Mouse (Mus musculus) forebrain, embryonic 11.5 days (tissue): ENCODE results near the gene Nacc1. TPM values are rescaled to one million over a fixed set of nuclear protein-coding genes. Genes with fewer than 3 reads are reported as not detected.

Experiments
- ATAC-seq: fragments of 200-750 bp; cut with Nextera tagmentation; replicated peaks from 2 replicates; pipeline ENCODE4 v1.8.0; 2017; ENCODE audit warnings: moderate TSS enrichment; ENCODE audit not compliant: low FRiP score
- DNase-seq: peaks from one replicate; pipeline ENCODE4 v3.0.0-alpha.2; 2017; ENCODE audit warnings: low spot score
- H3K27ac ChIP-seq: fragments of 300-500 bp; sonication (generic); 2 replicates; pipeline ENCODE4 v1.5.1; 2014; ENCODE audit warnings: low read depth, low read length
- H3K27me3 ChIP-seq: fragments of 300-500 bp; sonication (generic); 2 replicates; pipeline ENCODE4 v1.6.1; 2014; ENCODE audit warnings: mild to moderate bottlenecking, low read length, mixed read lengths; ENCODE audit not compliant: control insufficient read depth, insufficient read depth
- H3K36me3 ChIP-seq: fragments of 300-500 bp; sonication (generic); 2 replicates; pipeline ENCODE4 v1.6.1; 2014; ENCODE audit warnings: mild to moderate bottlenecking, low read length, moderate library complexity, mixed read lengths; ENCODE audit not compliant: control insufficient read depth, insufficient read depth
- H3K4me1 ChIP-seq: fragments of 300-500 bp; sonication (generic); replicated peaks from 2 replicates; pipeline ENCODE4 v1.6.1; 2014; ENCODE audit warnings: low read length, mixed read lengths; ENCODE audit not compliant: control insufficient read depth, insufficient read depth
- H3K4me2 ChIP-seq: fragments of 300-500 bp; sonication (generic); 2 replicates; pipeline ENCODE4 v1.6.1; 2014; ENCODE audit warnings: low read depth, mild to moderate bottlenecking, low read length, moderate library complexity, mixed read lengths; ENCODE audit not compliant: severe bottlenecking
- H3K4me3 ChIP-seq: fragments of 300-500 bp; sonication (generic); 2 replicates; pipeline ENCODE4 v1.5.1; 2014; ENCODE audit warnings: low read depth, low read length
- H3K9ac ChIP-seq: fragments of 300-500 bp; sonication (generic); 2 replicates; pipeline ENCODE4 v1.6.1; 2014; ENCODE audit warnings: low read length
- H3K9me3 ChIP-seq: fragments of 300-500 bp; sonication (generic); 2 replicates; pipeline ENCODE4 v1.6.1; 2016; ENCODE audit warnings: low read length, mixed read lengths; ENCODE audit not compliant: control insufficient read depth
- WGBS: fragments of 180-500 bp; shearing (Covaris S2); extraction: QIAGEN DNeasy Blood & Tissue Kit; methylation state at CpG from one replicate; pipeline ENCODE4 v1.1.7; 2014; 5-methylcytosine and 5-hydroxymethylcytosine counted together
- polyA plus RNA-seq: library from polyadenylated mRNA; unstranded; fragments of >200 nt; fragmentation: Nextera tagmentation; extraction: Ambion mirVana; gene quantifications from 2 replicates; pipeline ENCODE4 v1.2.1, GENCODE M21; 2014

Gene Nacc1
- polyA plus RNA-seq, 1 experiment from 2014 or later: 34.6 TPM

DNA sequence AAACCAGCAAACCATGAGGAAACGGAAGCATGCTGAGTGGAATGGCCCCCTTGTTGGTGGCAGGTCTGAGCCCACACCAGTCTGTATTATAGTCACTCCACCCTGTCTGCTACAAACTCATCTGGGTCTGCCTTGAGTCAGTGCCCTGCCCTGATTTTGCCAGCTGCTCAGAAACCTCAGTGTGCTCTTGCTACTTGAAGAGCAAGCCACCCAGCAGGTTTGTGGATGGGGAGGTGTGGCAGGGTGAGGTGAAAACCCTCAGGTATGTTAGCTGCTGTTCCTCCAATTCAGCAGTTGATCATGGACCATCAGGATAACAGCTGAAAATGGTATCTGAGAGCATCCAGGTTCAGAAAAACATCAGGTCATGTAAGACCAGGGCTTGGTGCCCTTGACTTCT is 19.6 kb downstream of the Nacc1 start:
- no peaks in the 10 kb centered on the region for H3K9me3 ChIP-seq
- no peak overlapping the region for H3K4me3 ChIP-seq
- DNase-seq (no peak), ATAC-seq (no peak)
- H3K27me3 ChIP-seq: no peaks in the 10 kb centered on the region
- H3K4me1 ChIP-seq: no peaks in the 10 kb centered on the region; the same call in 1 of the 2 replicates
- WGBS: 80% methylated on average over 1 of the region's 1 CpGs
- no peaks in the 10 kb centered on the region; the same call in 1 of the 2 replicates for H3K36me3 ChIP-seq
- no peak overlapping the region for H3K27ac ChIP-seq
- H3K4me2 ChIP-seq: no peak overlapping the region
- no peak overlapping the region for H3K9ac ChIP-seq

DNA sequence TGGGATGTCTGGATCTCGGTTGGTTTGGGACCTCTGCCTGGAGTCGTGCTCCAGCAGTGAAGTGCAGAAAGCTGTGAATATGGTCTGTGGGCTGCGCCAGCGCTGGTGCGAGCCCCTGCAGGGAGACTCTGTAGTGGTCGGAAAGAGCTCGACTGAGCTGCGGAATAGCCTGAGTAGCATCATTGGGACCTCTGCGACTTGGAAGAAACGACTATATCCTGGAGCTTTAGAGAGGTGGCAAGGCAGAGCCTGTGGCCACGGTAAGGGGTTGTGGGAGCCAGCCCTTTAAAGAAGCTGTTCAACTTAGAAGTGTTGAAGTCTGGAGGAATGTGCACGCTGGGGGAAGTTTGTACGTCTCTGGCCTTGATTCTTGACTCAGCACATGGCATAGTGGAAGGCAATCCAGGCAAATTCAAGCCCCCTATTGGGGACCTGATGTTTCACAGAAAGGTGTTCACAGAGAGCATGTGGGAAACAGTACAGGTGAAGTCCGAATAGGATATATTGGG is 22.2 kb downstream of the Nacc1 start:
- WGBS: 4% methylated on average over 14 of the region's 14 CpGs
- Histone ChIP-seq H3K4me2 (peak overlapping the region; percentile 98), H3K9ac (peak overlapping the region; percentile 87), H3K4me1 (peaks cover 6% of the 10 kb centered on the region), H3K4me3 (peak overlapping the region; percentile 88), H3K9me3 (no peaks in the 10 kb centered on the region), H3K27ac (peak overlapping the region; percentile 87), H3K36me3 (no peaks in the 10 kb centered on the region; the same call in 1 of the 2 replicates), H3K27me3 (no peaks in the 10 kb centered on the region)
- 0 out of 2 replicates have a peak, but pooled peaks have one; percentile 0 for ATAC-seq
- DNase-seq: no peak

DNA sequence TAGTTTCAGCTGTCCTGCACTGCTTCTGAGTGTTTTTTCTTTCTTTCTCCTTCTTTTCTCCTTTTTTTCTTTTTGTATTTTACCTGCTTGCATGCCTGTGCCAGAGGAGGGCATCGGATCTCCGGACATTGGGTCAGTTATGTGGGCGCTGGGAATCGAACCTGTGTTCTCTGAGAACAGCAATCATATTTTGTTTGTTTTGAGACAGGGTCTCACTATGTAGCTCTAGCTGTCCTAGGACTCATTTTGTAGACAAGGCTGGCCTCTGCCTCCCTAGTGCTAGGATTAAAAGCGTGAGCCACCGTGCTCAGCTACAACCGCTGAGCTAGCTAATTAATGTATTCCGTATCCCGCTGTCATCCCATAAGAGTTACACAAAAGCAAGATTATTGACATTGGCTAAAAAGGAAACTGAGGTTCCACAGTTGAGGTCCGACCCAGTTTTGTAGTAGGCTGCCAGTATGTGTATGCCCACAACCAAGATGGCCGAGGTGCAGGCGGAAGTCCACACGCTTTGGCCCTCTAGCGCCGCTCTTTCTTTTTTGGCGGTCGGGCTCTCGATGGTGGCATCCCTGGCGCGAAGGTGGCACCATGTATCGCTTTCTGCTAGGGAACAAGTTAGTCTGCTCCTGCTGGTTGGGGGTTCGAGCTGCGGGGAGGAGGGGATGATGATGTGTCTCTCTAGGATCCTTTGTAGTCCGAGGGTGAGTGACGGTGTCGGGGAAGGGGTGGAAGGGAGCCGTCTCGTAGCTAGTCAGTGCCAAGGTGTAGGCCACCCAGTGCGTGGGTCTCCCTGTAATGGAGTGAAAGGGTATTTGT is 22.9 kb downstream of the Nacc1 start:
- peaks cover 6% of the 10 kb centered on the region for H3K4me1 ChIP-seq
- no peaks in the 10 kb centered on the region for H3K27me3 ChIP-seq
- 1% methylated on average over 29 of the region's 29 CpGs for WGBS
- H3K4me3 ChIP-seq: peak overlapping the region; percentile 88
- peak overlapping the region; percentile 87 for H3K9ac ChIP-seq
- no peaks in the 10 kb centered on the region; the same call in 1 of the 2 replicates for H3K36me3 ChIP-seq
- peak; percentile 85 for DNase-seq
- H3K4me2 ChIP-seq: peak overlapping the region; percentile 98
- peak; percentile 51 for ATAC-seq
- no peaks in the 10 kb centered on the region for H3K9me3 ChIP-seq
- H3K27ac ChIP-seq: peak overlapping the region; percentile 87

DNA sequence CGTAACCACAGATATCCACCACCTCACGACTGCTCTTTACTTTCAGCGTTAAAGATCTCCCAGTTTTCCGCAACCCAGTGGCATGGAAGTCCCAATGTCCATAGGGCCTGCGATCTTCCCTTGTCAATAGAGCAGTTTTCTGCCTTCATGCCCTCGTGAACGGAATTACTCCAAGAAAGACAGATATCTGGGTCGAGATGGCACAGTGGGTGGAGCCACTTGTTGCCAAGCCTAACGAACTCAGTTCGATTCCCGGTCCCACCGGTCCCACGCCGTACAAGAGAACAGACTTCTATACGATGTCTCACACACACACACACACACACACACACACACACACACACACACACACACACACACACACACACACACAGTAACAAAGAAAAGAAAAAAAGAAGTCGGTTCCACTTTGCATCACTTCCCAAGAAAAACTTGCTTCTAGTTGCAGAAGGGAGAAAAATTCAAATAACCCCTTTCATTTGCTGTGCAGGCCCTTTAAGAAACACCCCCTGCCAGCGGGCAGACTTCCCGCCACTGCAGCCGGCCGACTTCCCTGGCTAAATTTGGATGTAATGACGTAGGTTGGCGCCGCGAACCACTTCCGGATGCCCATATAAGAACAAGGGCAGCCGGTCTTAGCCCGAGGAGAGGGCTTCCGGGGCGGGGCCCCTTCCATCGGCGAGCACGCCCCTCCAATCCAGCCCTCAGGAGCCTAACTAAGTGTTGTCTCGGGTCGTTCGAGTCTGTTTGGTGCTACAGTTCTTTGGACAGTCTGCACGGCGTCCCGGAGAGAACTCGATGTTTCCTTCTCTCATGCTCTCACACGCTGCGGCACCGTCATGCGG is 24.0 kb downstream of the Nacc1 start:
- Histone ChIP-seq H3K36me3 (no peaks in the 10 kb centered on the region; the same call in 1 of the 2 replicates), H3K9ac (peak overlapping the region; percentile 89), H3K27ac (peak overlapping the region; percentile 87), H3K4me2 (peak overlapping the region; percentile 98), H3K4me3 (peak overlapping the region; percentile 88), H3K27me3 (no peaks in the 10 kb centered on the region), H3K9me3 (no peaks in the 10 kb centered on the region), H3K4me1 (peaks cover 6% of the 10 kb centered on the region)
- WGBS: 3% methylated on average over 43 of the region's 43 CpGs
- ATAC-seq (peak; percentile 83), DNase-seq (peak; percentile 97)

DNA sequence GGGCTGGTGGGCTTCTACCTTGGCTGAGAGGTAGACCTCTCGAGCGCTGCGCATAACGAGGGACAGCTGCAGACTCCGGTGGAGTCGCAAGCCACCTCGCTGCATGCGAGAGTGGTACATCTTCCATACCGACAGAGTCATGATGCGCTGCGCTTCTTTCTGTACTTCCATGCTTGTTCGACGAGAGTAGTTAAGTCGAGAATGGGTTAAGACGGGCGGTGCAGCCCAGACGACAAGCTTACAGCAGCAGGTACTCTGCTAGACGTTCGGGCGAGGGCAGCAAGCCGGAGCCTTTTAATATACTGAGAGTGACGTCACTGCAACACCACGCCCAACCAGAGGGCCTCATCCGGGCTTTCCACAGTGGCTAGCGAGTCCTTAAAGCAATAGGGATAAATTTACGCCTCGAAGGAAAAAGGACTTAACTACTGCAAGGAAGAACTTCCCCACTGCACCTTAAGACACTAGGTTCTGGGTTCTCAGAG is 25.0 kb downstream of the Nacc1 start, which contains the start of gene Ier2:
Ier2 (minus strand) TSS at position 272 of the 485 bp plus-strand sequence.
- no peaks in the 10 kb centered on the region for H3K9me3 ChIP-seq
- WGBS: under 1% methylated on average over 27 of the region's 27 CpGs
- H3K4me2 ChIP-seq: peak within 1 kb of the TSS; percentile 98
- H3K9ac ChIP-seq: peak within 1 kb of the TSS; percentile 89
- ATAC-seq (peak; percentile 76), DNase-seq (peak; percentile 96)
- peaks cover 6% of the 10 kb centered on the region for H3K4me1 ChIP-seq
- H3K27ac ChIP-seq: peak within 1 kb of the TSS; percentile 87
- peak within 1 kb of the TSS; percentile 88 for H3K4me3 ChIP-seq
- H3K36me3 ChIP-seq: no peaks in the 10 kb centered on the region
- no peaks in the 10 kb centered on the region for H3K27me3 ChIP-seq

DNA sequence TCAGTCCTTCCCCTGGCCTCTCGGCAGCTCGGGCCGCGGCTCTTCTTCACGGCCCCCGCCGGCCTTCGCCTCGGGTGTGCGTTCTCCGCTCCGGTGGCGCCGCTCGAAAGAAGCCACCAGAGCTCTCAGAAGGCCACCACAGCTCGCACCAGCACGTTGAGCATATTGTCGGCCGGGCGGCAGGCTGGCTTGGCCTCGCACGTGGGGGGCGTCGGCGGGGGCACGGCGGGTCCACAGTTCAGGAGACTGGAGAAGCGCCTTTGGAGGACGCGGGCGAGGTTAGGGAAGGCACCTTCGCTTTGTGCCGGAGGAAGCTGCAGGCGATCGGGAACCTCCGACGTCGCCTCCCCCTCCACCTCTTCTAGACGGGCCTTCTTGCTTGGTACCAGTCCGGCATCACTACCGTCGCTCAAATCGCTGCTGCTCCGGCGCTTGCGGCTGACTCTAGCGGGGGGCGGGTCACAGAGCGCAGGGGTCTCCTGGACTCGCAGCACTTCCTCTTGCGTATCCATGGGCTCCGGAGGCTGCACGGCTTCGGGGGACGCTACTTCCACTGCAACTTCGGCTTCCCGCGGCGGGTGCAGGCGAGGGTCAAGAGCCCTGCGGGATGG is 25.6 kb downstream of the Nacc1 start:
- peak overlapping the region; percentile 88 for H3K4me3 ChIP-seq
- H3K4me2 ChIP-seq: peak overlapping the region; percentile 98
- peak overlapping the region; percentile 89 for H3K9ac ChIP-seq
- H3K27me3 ChIP-seq: no peaks in the 10 kb centered on the region
- DNase-seq (peak; percentile 84), ATAC-seq (peak; percentile 4)
- peaks cover 7% of the 10 kb centered on the region for H3K4me1 ChIP-seq
- WGBS: under 1% methylated on average over 61 of the region's 61 CpGs
- peak overlapping the region; percentile 85 for H3K27ac ChIP-seq
- no peaks in the 10 kb centered on the region for H3K36me3 ChIP-seq
- H3K9me3 ChIP-seq: no peaks in the 10 kb centered on the region

DNA sequence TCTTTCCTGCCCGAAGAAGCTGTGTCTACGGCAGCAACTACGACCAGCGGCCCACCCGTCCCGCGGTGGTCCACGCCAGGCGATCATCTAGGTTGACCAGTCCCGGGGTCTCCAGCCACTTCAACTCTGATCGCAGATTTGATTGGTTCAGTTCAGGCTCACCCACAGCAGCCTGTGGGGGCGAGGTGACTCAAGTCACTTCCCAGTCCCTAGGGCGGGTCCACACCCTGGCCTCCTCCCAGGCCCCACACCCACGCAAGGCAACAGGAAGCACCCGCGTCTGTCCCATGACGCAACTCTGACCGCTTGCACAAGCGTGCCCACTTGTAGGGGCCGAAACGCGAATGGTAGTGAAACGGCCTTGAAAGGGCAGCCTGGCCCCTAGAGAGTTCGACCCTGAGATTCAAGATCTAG is 26.2 kb downstream of the Nacc1 start:
- Histone ChIP-seq H3K4me1 (peaks cover 13% of the 10 kb centered on the region), H3K4me2 (peak overlapping the region; percentile 98), H3K4me3 (peak overlapping the region; percentile 88), H3K27ac (peak overlapping the region; percentile 85), H3K9me3 (no peaks in the 10 kb centered on the region), H3K9ac (peak overlapping the region; percentile 89), H3K27me3 (no peaks in the 10 kb centered on the region), H3K36me3 (no peaks in the 10 kb centered on the region)
- DNase-seq: peak; percentile 77
- ATAC-seq: no peak
- WGBS: under 1% methylated on average over 24 of the region's 24 CpGs
